Mouse (Mus musculus) erythroblast, embryonic 14.5 days (primary cell): ENCODE measurements around the gene Farsa. TPM values are rescaled to one million over a fixed set of nuclear protein-coding genes. Genes with fewer than 3 reads are reported as not detected.

Source experiments
- H3K27me3 ChIP-seq: 2 replicates; pipeline ENCODE4 v1.6.1; 2012; ENCODE audit warnings: inconsistent platforms; ENCODE audit not compliant: control insufficient read depth
- H3K36me3 ChIP-seq: 2 replicates; pipeline ENCODE4 v1.6.1; 2012; ENCODE audit warnings: mild to moderate bottlenecking, inconsistent platforms; ENCODE audit not compliant: control insufficient read depth
- H3K4me1 ChIP-seq: 2 replicates; pipeline ENCODE4 v1.6.1; 2012; ENCODE audit warnings: inconsistent platforms; ENCODE audit not compliant: control insufficient read depth
- H3K4me3 ChIP-seq: replicated peaks from 2 replicates; pipeline ENCODE3; 2012; ENCODE audit warnings: moderate library complexity, mild to moderate bottlenecking, inconsistent platforms
- H3K9me3 ChIP-seq: 2 replicates; pipeline ENCODE4 v1.6.1; 2012; ENCODE audit warnings: low read length, inconsistent platforms, mixed read lengths; ENCODE audit not compliant: control insufficient read depth
- GATA1 ChIP-seq: IDR thresholded peaks from 2 replicates; pipeline ENCODE4 v1.6.1; 2012; ENCODE audit warnings: low read length, inconsistent platforms, mixed read lengths
- TAL1 ChIP-seq: IDR thresholded peaks from 3 replicates; pipeline ENCODE4 v1.6.1; 2012; ENCODE audit warnings: low read length, inconsistent platforms, mixed read lengths
- polyA plus RNA-seq: library from polyadenylated mRNA; stranded (reverse); fragments of >175 nt; gene quantifications from 2 replicates; pipeline ENCODE4 v1.2.3, GENCODE M21; 2012

Gene Farsa
- polyA plus RNA-seq, 1 experiment: 9.0 TPM

- peaks cover 65% of the 10 kb centered on the region for H3K36me3 ChIP-seq
These were observed 14.9 kb downstream of the Farsa start, which contains the start of gene Syce2 for GRCm38 (mm10) chr8:84871376-84872308. Syce2 (plus strand) TSS chr8:84872111.

GRCm38 (mm10) chr8:84872309-84872965 is 15.6 kb downstream of the Farsa start:
- Histone ChIP-seq H3K36me3 (peaks cover 64% of the 10 kb centered on the region), H3K9me3 (no peaks in the 10 kb centered on the region), H3K4me3 (peak overlapping the region; percentile 80), H3K4me1 (peaks cover 56% of the 10 kb centered on the region), H3K27me3 (no peaks in the 10 kb centered on the region)
- TF ChIP-seq GATA1 (no peak), TAL1 (no peak)

More at GRCm38 (mm10) chr8:84871376-84872308, 14.9 kb downstream of the Farsa start, which contains the start of gene Syce2:
- Histone ChIP-seq H3K9me3 (no peaks in the 10 kb centered on the region), H3K4me3 (peak within 1 kb of the TSS; percentile 80), H3K4me1 (peaks cover 50% of the 10 kb centered on the region), H3K27me3 (no peaks in the 10 kb centered on the region)
- TF ChIP-seq TAL1: no peak
- no peak for TF ChIP-seq GATA1

GRCm38 (mm10) chr8:84873016-84873415 is 16.2 kb downstream of the Farsa start:
- H3K36me3 ChIP-seq: peaks cover 63% of the 10 kb centered on the region
- TF ChIP-seq TAL1 (no peak), GATA1 (no peak)
- no peaks in the 10 kb centered on the region for H3K27me3 ChIP-seq
- H3K4me3 ChIP-seq: peak overlapping the region; percentile 80
- peaks cover 60% of the 10 kb centered on the region for H3K4me1 ChIP-seq
- H3K9me3 ChIP-seq: no peaks in the 10 kb centered on the region

- H3K4me3 ChIP-seq: no peak overlapping the region
- H3K4me1 ChIP-seq: peaks cover 66% of the 10 kb centered on the region
- peaks cover 52% of the 10 kb centered on the region for H3K36me3 ChIP-seq
These were observed 17.6 kb downstream of the Farsa start for GRCm38 (mm10) chr8:84874339-84874738.

GRCm38 (mm10) chr8:84877297-84878035 is 20.7 kb downstream of the Farsa start:
- TF ChIP-seq TAL1 (no peak), GATA1 (no peak)
- Histone ChIP-seq H3K4me3 (no peak overlapping the region), H3K27me3 (no peaks in the 10 kb centered on the region), H3K4me1 (peaks cover 48% of the 10 kb centered on the region), H3K36me3 (peaks cover 54% of the 10 kb centered on the region), H3K9me3 (no peaks in the 10 kb centered on the region)

More at GRCm38 (mm10) chr8:84874339-84874738, 17.6 kb downstream of the Farsa start:
- Histone ChIP-seq H3K27me3 (no peaks in the 10 kb centered on the region), H3K9me3 (no peaks in the 10 kb centered on the region)
- TF ChIP-seq TAL1 (no peak), GATA1 (no peak)

GRCm38 (mm10) chr8:84878915-84879314 is 22.1 kb downstream of the Farsa start:
- no peak overlapping the region for H3K4me3 ChIP-seq
- H3K27me3 ChIP-seq: no peaks in the 10 kb centered on the region
- peaks cover 36% of the 10 kb centered on the region for H3K4me1 ChIP-seq
- H3K36me3 ChIP-seq: peaks cover 63% of the 10 kb centered on the region
- H3K9me3 ChIP-seq: no peaks in the 10 kb centered on the region
- no peak for TF ChIP-seq TAL1
- no peak for TF ChIP-seq GATA1

GRCm38 (mm10) chr8:84884728-84885127 is 27.9 kb downstream of the Farsa start:
- peaks cover 23% of the 10 kb centered on the region for H3K4me1 ChIP-seq
- no peak overlapping the region for H3K4me3 ChIP-seq
- TF ChIP-seq TAL1: no peak
- TF ChIP-seq GATA1: no peak
- peaks cover 86% of the 10 kb centered on the region for H3K36me3 ChIP-seq
- H3K27me3 ChIP-seq: no peaks in the 10 kb centered on the region
- no peaks in the 10 kb centered on the region for H3K9me3 ChIP-seq

GRCm38 (mm10) chr8:84888280-84888679 is 31.5 kb downstream of the Farsa start:
- TF ChIP-seq GATA1 (no peak), TAL1 (no peak)
- Histone ChIP-seq H3K9me3 (no peaks in the 10 kb centered on the region), H3K27me3 (no peaks in the 10 kb centered on the region), H3K4me3 (no peak overlapping the region), H3K4me1 (peaks cover 50% of the 10 kb centered on the region), H3K36me3 (peaks cover 89% of the 10 kb centered on the region)

GRCm38 (mm10) chr8:84889141-84889540 is 32.4 kb downstream of the Farsa start:
- Histone ChIP-seq H3K9me3 (no peaks in the 10 kb centered on the region), H3K4me1 (peaks cover 58% of the 10 kb centered on the region), H3K4me3 (no peak overlapping the region), H3K36me3 (peaks cover 82% of the 10 kb centered on the region), H3K27me3 (no peaks in the 10 kb centered on the region)
- no peak for TF ChIP-seq GATA1
- no peak for TF ChIP-seq TAL1
